Mouse (Mus musculus): ENCODE data around the gene Vmn1r1. TPM values are rescaled to one million over a fixed set of nuclear protein-coding genes. Genes with fewer than 3 reads are reported as not detected.

Vmn1r1 gene
- not detected for polyA plus RNA-seq (2014; fragmentation: Illumina TruSeq; extraction: RNeasy Lipid Tissue Mini Kit (QIAGEN cat#74804); ENCODE audit: low read depth, low replicate concordance)

DNA sequence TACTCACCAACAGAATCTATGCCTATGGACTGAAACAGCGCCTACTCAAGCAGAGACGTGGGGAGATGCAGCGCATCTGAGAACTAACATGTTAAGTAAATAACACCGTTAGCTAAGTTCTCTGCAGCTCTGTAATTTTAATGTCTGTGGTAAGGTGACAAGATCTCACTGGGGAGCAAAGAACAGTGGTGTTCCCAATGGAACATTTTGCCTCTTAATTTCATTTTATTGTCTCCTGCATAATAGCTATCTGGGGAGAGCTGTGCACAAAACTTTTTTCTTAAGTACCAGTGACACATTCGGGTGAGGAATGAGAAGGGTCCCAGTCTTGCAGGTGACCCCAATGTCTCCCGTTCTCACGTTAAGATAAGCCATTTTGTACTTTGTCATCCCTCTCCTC is at the start of gene Vmn1r1:
Gene Vmn1r1, minus strand, starts transcription at position 101 of the 400 bp plus-strand sequence.

DNA sequence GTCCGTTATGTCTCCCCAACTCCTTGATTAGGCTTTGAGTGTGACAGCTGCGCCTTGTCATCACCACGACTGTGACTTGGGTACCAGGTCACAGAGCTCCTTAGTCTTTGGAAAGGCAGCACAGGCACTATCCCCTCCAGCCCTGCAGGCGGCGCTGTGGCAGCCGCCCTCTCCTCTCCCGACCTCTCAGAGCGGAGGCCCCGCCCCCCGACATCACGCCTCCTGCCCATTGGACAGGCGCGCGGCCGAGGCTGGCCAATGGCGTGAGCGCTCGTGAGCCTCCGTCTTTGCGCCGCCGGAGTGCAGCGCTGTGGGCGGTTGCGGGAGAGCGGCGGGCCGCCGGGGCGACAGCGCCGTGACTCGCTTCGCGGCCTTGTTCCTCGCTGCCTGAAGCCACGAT is 39.8 kb downstream of the Vmn1r1 start, which contains the start of gene Srp9:
Gene Srp9, plus strand, starts transcription at position 232 of the 400 bp plus-strand sequence.

Other genes starting within 250 kb of the Vmn1r1 start
- 121 TPM for gene Enah, start 144.5 kb downstream of the Vmn1r1 start, polyA plus RNA-seq (2014; fragmentation: Illumina TruSeq; extraction: RNeasy Lipid Tissue Mini Kit (QIAGEN cat#74804); ENCODE audit: low read depth, low replicate concordance)
- gene Srp9, start 39.7 kb downstream of the Vmn1r1 start, polyA plus RNA-seq (2014; fragmentation: Illumina TruSeq; extraction: RNeasy Lipid Tissue Mini Kit (QIAGEN cat#74804); ENCODE audit: low read depth, low replicate concordance) = 336 TPM
- 291 TPM for gene Degs1, start 118.3 kb upstream of the Vmn1r1 start, polyA plus RNA-seq (2014; fragmentation: Illumina TruSeq; extraction: RNeasy Lipid Tissue Mini Kit (QIAGEN cat#74804); ENCODE audit: low read depth, low replicate concordance)
- 41.5 TPM for gene Fbxo28, start 177.1 kb upstream of the Vmn1r1 start, polyA plus RNA-seq (2014; fragmentation: Illumina TruSeq; extraction: RNeasy Lipid Tissue Mini Kit (QIAGEN cat#74804); ENCODE audit: low read depth, low replicate concordance)
- 7.8 TPM for gene Trp53bp2, start 244.7 kb upstream of the Vmn1r1 start, polyA plus RNA-seq (2014; fragmentation: Illumina TruSeq; extraction: RNeasy Lipid Tissue Mini Kit (QIAGEN cat#74804); ENCODE audit: low read depth, low replicate concordance)

Measured in adrenal gland, adult 10 weeks (tissue).